8 mouse cellular contexts compared by ENCODE assay signal in the genomic region with DNA sequence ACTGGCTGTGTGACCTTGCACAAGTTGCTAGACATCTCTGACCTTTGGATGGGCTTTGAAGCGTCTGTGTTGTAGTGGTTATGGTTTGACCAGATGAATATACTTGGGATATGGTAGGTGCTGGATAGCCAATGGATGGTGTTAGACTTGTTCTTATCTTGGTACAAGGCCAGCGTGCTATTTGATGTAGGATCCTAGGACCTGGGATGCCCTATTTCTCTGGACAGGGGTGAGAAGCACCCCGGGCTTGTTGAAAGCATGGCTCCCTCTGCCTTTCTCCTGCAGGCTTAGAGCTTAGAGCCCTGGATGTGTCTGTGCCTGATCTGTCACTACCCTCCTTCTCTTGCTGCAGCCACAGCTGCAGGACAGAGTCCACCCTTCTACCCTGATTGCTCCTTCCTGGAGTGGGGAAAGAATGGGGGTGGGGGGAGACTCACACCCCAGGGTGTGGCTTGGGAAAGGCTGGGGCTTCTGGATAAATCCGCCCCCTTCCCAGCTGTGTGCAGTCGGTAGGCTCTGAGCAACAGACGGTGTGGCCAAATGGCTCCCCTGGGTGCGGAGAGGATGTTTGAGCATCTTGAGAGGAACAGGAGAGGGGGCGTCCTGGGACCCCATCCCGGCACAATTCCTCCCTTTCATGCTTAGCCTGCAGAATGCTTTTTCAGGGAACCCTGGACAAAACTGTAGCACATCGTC. TPM values are rescaled to one million over a fixed set of nuclear protein-coding genes. Genes with fewer than 3 reads are reported as not detected.
DNase-seq lines count a peak whose midpoint lies in the region; ATAC-seq lines count a peak whose summit lies in the region.

No protein-coding gene starts in this region.

- DNase-seq in right cerebral cortex, adult 18-20 months: peak; percentile 40
- DNase-seq in right cerebral cortex, postnatal 14 days: no peak
- peak; percentile 15 to 58 for DNase-seq in frontal cortex, adult 2 months (ENCODE audit: extremely low spot score in 1 of 2, low spot score in 1 of 2)
- DNase-seq in heart, postnatal 4 days: peak; percentile 84
- DNase-seq in left cerebral cortex, postnatal 14 days (ENCODE audit: low spot score in 2 of 2): peak; percentile 44 to 61
- peak; percentile 50 to 55 for DNase-seq in right cerebral cortex, postnatal 10 days (ENCODE audit: low spot score in 2 of 2)
- no peak for DNase-seq in embryo, embryonic 10.5 days (ENCODE audit: low spot score)

- intact Hi-C loops in left cerebral cortex, postnatal 14 days (cut with DNase I): no loop called here

- ATAC-seq in granulocyte monocyte progenitor cell, adult 5-6 weeks (replicated peaks; ENCODE audit: poor library complexity, severe bottlenecking): no peak

RNA-seq across cellular contexts. Expression of a gene that starts 7.6 kb away (rescaled TPM):
- polyA plus RNA-seq in frontal cortex, adult 2 months (2012; rRNA removed): 3.5 and 4.0 TPM in 2 replicates
- 100 to 1,000 TPM; 467 to 506 TPM for total RNA-seq in heart, postnatal 4 days (2021)
- total RNA-seq in left cerebral cortex, postnatal 14 days (2021): 10 to 100 TPM; 11.6 to 12.9 TPM
- total RNA-seq in granulocyte monocyte progenitor cell, adult 5-6 weeks (2014; fragmentation: Nextera tagmentation): 0.21 TPM in 1 of 2 replicates, not detected in the other
- 0.05 TPM in 1 of 2 replicates, not detected in the other for total RNA-seq in granulocyte monocyte progenitor cell, adult 5-6 weeks (2017)

RNA-seq across cellular contexts. Expression of a gene that starts 23.1 kb away (rescaled TPM):
- not detected in 2 replicates for polyA plus RNA-seq in frontal cortex, adult 2 months (2012; rRNA removed)
- not detected for total RNA-seq in heart, postnatal 4 days (2021)
- total RNA-seq in left cerebral cortex, postnatal 14 days (2021): not detected
- not detected in 2 replicates for total RNA-seq in granulocyte monocyte progenitor cell, adult 5-6 weeks (2014; fragmentation: Nextera tagmentation)
- total RNA-seq in granulocyte monocyte progenitor cell, adult 5-6 weeks (2017): not detected in 2 replicates

RNA-seq across cellular contexts. Expression of a gene that starts 45.9 kb away (rescaled TPM):
- polyA plus RNA-seq in frontal cortex, adult 2 months (2012; rRNA removed): 0.15 TPM in 1 of 2 replicates, not detected in the other
- not detected for total RNA-seq in heart, postnatal 4 days (2021)
- total RNA-seq in left cerebral cortex, postnatal 14 days (2021): not detected
- not detected in 2 replicates for total RNA-seq in granulocyte monocyte progenitor cell, adult 5-6 weeks (2014; fragmentation: Nextera tagmentation)
- not detected in 2 replicates for total RNA-seq in granulocyte monocyte progenitor cell, adult 5-6 weeks (2017)

Comparison
In these comparisons a context has a peak if more than half of its experiments do, and no peak if none do; other contexts are left out.
1. DNase-seq: peak in right cerebral cortex, adult 18-20 months (single experiment), frontal cortex, adult 2 months (2 of 2), heart, postnatal 4 days (single experiment), left cerebral cortex, postnatal 14 days (2 of 2) and right cerebral cortex, postnatal 10 days (2 of 2); none in right cerebral cortex, postnatal 14 days (single experiment) and embryo, embryonic 10.5 days (single experiment).
2. RNA of a gene that starts 7.6 kb away (total RNA-seq): 467 to 506 TPM in heart, postnatal 4 days; 11.6 to 12.9 TPM in left cerebral cortex, postnatal 14 days and 0.05 to 0.21 TPM in granulocyte monocyte progenitor cell, adult 5-6 weeks; every median in the first group is over 10 times any median in the second.